Mouse (Mus musculus) stomach, embryonic 15.5 days (tissue): ENCODE results near the gene Hcn1. TPM values are rescaled to one million over a fixed set of nuclear protein-coding genes. Genes with fewer than 3 reads are reported as not detected.
A peak's percentile ranks its signal among the peaks of the same experiment; 100 is the strongest.

Experiments used
- ATAC-seq: fragments of 200-750 bp; cut with Nextera tagmentation; 2 replicates; pipeline ENCODE4 v1.8.0; 2017; ENCODE audit warnings: low read depth, moderate number of reproducible peaks, moderate TSS enrichment; ENCODE audit not compliant: insufficient read depth, low FRiP score
- H3K27ac ChIP-seq: fragments of 300-500 bp; sonication (generic); 2 replicates; pipeline ENCODE4 v1.5.1; 2015; ENCODE audit warnings: mild to moderate bottlenecking, inconsistent platforms
- H3K27me3 ChIP-seq: fragments of 300-500 bp; sonication (generic); replicated peaks from 2 replicates; pipeline ENCODE4 v1.6.1; 2015; ENCODE audit warnings: inconsistent platforms
- H3K36me3 ChIP-seq: fragments of 300-500 bp; sonication (generic); 2 replicates; pipeline ENCODE4 v1.6.1; 2015; ENCODE audit warnings: inconsistent platforms
- H3K4me1 ChIP-seq: fragments of 300-500 bp; sonication (generic); 2 replicates; pipeline ENCODE4 v1.6.1; 2015; ENCODE audit warnings: inconsistent platforms
- H3K4me2 ChIP-seq: fragments of 300-500 bp; sonication (generic); 2 replicates; pipeline ENCODE4 v1.6.1; 2015; ENCODE audit warnings: mild to moderate bottlenecking, inconsistent platforms
- H3K4me3 ChIP-seq: fragments of 300-500 bp; sonication (generic); replicated peaks from 2 replicates; pipeline ENCODE4 v1.5.1; 2015; ENCODE audit warnings: inconsistent platforms
- H3K9ac ChIP-seq: fragments of 300-500 bp; sonication (generic); 2 replicates; pipeline ENCODE4 v1.6.1; 2015; ENCODE audit warnings: inconsistent platforms
- H3K9me3 ChIP-seq: fragments of 300-500 bp; sonication (generic); 2 replicates; pipeline ENCODE4 v1.6.1; 2016; ENCODE audit warnings: inconsistent platforms
- whole genome bisulfite sequencing: fragments of 180-500 bp; shearing (Covaris S2); methylation state at CpG from one replicate; pipeline ENCODE4 v1.1.7; 2015; 5-methylcytosine and 5-hydroxymethylcytosine counted together
- polyA plus RNA-seq: library from polyadenylated mRNA; unstranded; fragments of >200 nt; fragmentation: Nextera tagmentation; extraction: Ambion mirVana; gene quantifications from 2 replicates; pipeline ENCODE4 v1.2.1, GENCODE M21; 2015

Hcn1 gene
- polyA plus RNA-seq, 1 experiment from 2014 or later, result 0.09 TPM

DNA sequence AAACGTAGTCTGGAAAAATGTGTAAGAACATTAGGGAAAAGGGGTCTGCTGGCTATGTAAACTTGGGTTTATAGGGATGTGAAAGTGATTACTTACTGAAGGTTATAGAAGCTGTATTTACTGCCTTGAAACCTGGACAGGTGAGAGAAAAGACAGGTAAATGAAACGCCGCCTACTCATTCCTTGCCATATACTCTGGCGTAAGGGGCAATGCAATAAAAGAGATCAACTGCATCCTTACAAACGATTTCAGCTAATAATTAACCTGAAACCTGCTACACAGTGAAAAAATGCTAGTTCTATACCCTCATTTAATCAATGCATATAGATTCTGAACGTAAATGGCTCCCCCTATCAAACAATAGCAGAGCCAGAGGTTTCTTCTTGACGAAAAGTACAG is 17.4 kb downstream of the Hcn1 start:
- Histone ChIP-seq H3K4me3 (no peak overlapping the region), H3K4me1 (no peaks in the 10 kb centered on the region), H3K27ac (no peak overlapping the region), H3K9me3 (no peaks in the 10 kb centered on the region), H3K9ac (no peak overlapping the region), H3K27me3 (no peaks in the 10 kb centered on the region), H3K4me2 (no peak overlapping the region), H3K36me3 (no peaks in the 10 kb centered on the region)
- WGBS, result 79% methylated on average over 7 of the region's 7 CpGs
- ATAC-seq, result no peak

DNA sequence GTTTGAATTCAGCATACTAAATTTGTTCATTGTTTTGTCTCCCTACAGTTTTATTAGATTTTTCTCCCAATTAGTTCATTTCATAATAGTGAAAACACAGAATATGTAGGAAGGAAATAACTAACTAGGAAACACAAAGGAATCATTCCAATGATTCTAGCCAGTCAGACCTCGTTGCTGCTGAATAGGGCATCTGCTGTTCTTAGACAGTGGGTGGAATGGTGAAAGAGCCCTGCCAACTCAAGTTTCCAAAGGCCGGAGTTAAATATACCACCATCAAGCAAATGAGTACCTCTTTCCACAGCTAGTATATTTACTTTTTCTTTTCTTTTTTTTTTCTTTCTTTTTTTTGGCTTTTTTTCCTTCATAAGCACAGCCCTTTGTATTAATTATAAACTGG is 55.4 kb downstream of the Hcn1 start:
- 72% methylated on average over 2 of the region's 2 CpGs for WGBS
- no peaks in the 10 kb centered on the region for H3K36me3 ChIP-seq
- H3K4me2 ChIP-seq, result no peak overlapping the region
- no peaks in the 10 kb centered on the region for H3K9me3 ChIP-seq
- H3K9ac ChIP-seq, result no peak overlapping the region
- no peak overlapping the region for H3K4me3 ChIP-seq
- no peak overlapping the region for H3K27ac ChIP-seq
- ATAC-seq, result no peak
- no peaks in the 10 kb centered on the region for H3K27me3 ChIP-seq
- no peaks in the 10 kb centered on the region for H3K4me1 ChIP-seq

DNA sequence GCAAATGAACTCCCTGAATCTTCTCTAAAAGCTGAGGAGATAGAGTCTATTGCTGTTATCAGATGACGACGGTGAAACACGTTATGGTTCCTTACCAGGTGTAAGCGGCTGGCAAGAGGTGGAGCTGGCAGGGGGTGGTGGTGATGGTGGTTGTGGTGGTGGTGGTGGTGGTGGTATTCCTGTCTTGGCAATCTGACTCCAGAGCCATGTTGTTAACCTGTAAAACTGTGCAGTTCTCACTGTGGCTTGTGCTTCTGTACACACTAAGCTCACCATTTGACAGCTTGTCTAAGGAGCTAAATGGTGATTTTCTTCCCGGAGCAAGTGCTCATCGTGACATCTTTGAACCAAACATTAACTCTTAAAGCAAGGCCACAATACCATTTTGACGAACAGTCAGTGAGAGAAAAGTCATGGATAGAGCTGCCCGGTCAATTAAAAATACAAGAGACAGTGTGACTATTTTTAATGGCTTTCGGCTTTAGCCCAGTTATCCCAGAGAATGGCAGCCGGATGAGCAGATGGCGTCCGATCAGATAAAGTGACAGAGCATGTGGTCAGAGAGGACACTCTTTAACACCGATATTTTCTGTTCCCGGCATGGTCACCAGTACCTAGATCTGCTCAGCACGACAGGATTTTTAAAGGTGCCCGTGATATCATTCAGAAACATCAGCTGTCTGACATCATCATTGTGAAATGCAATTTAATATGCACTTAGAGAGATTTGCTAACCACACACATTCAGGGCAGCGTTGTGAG is 56.5 kb downstream of the Hcn1 start:
- WGBS, result 82% methylated on average over 17 of the region's 17 CpGs
- Histone ChIP-seq H3K4me2 (no peak overlapping the region), H3K27me3 (no peaks in the 10 kb centered on the region), H3K9ac (no peak overlapping the region), H3K4me3 (no peak overlapping the region), H3K4me1 (no peaks in the 10 kb centered on the region), H3K9me3 (no peaks in the 10 kb centered on the region), H3K36me3 (no peaks in the 10 kb centered on the region), H3K27ac (no peak overlapping the region)
- no peak for ATAC-seq

DNA sequence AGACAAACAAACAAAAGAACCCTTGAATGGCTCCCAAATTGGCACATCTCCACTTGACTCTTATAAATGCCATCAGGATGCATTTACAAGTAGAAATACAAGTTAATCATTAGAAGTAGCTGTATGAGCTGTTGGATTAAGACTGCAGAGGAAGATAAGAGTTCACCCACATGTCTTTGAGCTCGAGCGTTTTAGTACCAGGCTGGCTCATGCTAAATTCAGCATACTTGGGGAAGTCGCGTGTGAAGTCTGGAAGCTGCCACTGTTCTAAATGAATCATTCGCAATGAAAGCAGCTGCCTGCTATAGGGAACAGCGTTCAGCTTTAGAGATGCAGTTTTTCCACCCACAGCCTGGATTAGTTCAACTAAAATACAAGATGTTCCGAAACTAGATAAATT is 57.4 kb downstream of the Hcn1 start:
- Histone ChIP-seq H3K4me1 (no peaks in the 10 kb centered on the region), H3K4me3 (no peak overlapping the region), H3K9me3 (no peaks in the 10 kb centered on the region), H3K27me3 (no peaks in the 10 kb centered on the region), H3K27ac (no peak overlapping the region), H3K4me2 (no peak overlapping the region), H3K36me3 (no peaks in the 10 kb centered on the region), H3K9ac (no peak overlapping the region)
- 59% methylated on average over 7 of the region's 7 CpGs for WGBS
- ATAC-seq, result no peak

DNA sequence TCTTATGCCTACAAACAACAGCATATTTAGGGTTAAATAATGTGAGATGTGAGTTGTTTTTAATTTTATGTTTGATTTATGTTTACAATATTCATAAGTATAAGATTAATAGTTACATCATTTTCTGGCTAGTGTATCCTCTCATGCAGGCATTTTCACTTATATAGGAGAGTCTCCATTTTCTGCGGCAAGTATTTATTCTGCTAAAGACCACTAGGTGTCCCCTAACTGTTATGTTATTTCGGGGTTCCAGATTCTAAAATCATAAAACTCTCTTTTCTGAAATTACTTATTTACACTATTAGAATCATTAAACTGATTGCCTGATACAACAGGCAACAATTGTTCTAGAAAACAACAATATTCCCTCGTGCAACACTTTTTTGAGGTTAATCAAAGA is 60.5 kb downstream of the Hcn1 start:
- no peaks in the 10 kb centered on the region for H3K36me3 ChIP-seq
- no peaks in the 10 kb centered on the region for H3K27me3 ChIP-seq
- H3K4me3 ChIP-seq, result no peak overlapping the region
- no peak for ATAC-seq
- H3K4me2 ChIP-seq, result no peak overlapping the region
- WGBS, result 65% methylated on average over 3 of the region's 3 CpGs
- no peaks in the 10 kb centered on the region for H3K4me1 ChIP-seq
- H3K9me3 ChIP-seq, result no peaks in the 10 kb centered on the region
- H3K27ac ChIP-seq, result no peak overlapping the region
- H3K9ac ChIP-seq, result no peak overlapping the region

DNA sequence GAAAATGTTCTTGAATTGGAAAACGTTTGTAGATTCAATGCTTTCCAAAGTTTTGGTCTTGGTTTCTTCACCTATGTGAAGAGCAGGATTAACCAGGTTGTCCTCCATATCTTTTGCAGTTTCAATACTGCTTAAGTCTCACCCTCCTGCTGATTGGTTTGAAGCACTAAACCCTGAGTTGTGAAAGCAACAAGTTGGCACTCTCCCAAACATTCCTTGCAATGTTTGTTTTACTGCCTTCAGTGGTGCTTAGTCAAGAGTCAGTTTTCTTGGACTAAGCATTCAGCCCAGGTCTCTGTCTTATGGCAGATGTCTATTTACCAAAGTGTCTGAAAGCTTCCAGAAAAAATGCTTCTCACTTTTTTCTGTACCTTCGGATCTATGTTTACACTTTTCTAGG is 67.2 kb downstream of the Hcn1 start:
- Histone ChIP-seq H3K9me3 (no peaks in the 10 kb centered on the region), H3K27me3 (no peaks in the 10 kb centered on the region), H3K36me3 (no peaks in the 10 kb centered on the region), H3K27ac (no peak overlapping the region), H3K4me1 (no peaks in the 10 kb centered on the region), H3K4me2 (no peak overlapping the region), H3K9ac (no peak overlapping the region), H3K4me3 (no peak overlapping the region)
- WGBS, result 22% methylated on average over 2 of the region's 2 CpGs
- peak; percentile 56 for ATAC-seq

DNA sequence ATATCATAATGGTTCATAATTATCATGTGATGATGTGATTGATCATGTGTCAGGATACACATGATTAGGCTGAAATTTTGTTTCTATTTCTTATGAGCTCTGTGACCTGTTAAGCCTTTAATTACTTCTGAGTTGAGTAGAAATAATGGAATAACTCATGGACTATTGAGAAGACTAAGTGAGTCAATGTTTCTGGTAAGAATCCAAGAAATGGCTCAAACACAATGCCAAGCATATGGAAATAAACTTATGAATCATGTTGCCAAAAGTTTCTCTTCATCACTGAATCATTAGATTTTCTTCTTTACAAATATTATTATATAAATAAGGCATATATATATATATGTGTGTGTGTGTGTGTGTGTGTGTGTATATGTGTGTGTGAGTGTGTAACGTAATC is 69.7 kb downstream of the Hcn1 start:
- no peaks in the 10 kb centered on the region for H3K4me1 ChIP-seq
- H3K4me2 ChIP-seq, result no peak overlapping the region
- H3K27me3 ChIP-seq, result no peaks in the 10 kb centered on the region
- 89% methylated on average over 1 of the region's 1 CpGs for WGBS
- H3K4me3 ChIP-seq, result no peak overlapping the region
- no peak overlapping the region for H3K9ac ChIP-seq
- no peaks in the 10 kb centered on the region for H3K36me3 ChIP-seq
- H3K9me3 ChIP-seq, result no peaks in the 10 kb centered on the region
- ATAC-seq, result no peak
- no peak overlapping the region for H3K27ac ChIP-seq

DNA sequence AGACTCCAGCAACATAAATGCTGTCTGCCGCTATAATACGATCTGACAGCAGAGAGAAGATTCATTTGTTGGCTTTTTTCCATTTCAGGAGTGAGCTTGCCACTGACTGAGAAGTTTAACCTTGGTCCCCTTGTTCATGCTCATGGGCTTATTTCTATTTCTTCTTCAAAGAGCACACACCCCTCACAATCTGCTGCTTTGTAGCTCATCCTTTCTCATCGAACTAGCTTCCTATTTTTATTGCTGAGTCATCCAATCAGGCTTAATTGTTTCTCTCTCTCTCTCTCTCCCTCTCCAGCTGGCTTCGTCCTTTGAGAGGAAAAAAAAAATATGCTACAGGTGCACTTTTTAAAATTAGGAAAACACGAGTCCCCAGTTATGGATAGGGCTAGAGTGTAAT is 74.3 kb downstream of the Hcn1 start:
- WGBS, result 70% methylated on average over 5 of the region's 5 CpGs
- H3K4me1 ChIP-seq, result no peaks in the 10 kb centered on the region
- ATAC-seq, result no peak

DNA sequence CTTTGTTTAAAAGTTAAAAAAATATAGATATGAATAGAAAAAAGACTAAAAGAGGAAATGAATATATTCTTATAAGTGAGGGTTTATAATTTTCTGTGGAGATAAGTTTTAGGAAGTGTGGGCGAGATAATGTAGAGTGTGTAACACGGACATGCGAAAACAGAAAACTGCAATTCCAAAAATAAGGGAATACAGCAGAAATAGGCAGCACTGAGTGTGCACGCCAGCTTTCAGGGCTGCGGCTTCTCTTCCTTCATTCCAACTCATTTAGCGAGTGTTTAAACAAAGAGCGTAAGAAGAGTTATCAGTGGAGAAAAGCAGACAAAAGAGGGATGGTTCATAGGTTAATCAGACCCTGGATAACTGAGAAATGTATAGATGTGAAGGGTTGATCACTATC is 85.5 kb downstream of the Hcn1 start:
- H3K4me1 ChIP-seq, result no peaks in the 10 kb centered on the region
- no peak overlapping the region for H3K4me3 ChIP-seq
- H3K27ac ChIP-seq, result no peak overlapping the region
- H3K27me3 ChIP-seq, result no peaks in the 10 kb centered on the region
- H3K36me3 ChIP-seq, result no peaks in the 10 kb centered on the region
- no peak overlapping the region for H3K4me2 ChIP-seq
- no peak overlapping the region for H3K9ac ChIP-seq
- 86% methylated on average over 7 of the region's 7 CpGs for WGBS
- no peak for ATAC-seq
- no peaks in the 10 kb centered on the region for H3K9me3 ChIP-seq

More for the DNA sequence above, 74.3 kb downstream of the Hcn1 start:
- H3K9me3 ChIP-seq, result no peaks in the 10 kb centered on the region
- no peak overlapping the region for H3K4me2 ChIP-seq
- no peak overlapping the region for H3K4me3 ChIP-seq
- no peaks in the 10 kb centered on the region for H3K36me3 ChIP-seq
- no peak overlapping the region for H3K9ac ChIP-seq
- no peak overlapping the region for H3K27ac ChIP-seq
- no peaks in the 10 kb centered on the region for H3K27me3 ChIP-seq

DNA sequence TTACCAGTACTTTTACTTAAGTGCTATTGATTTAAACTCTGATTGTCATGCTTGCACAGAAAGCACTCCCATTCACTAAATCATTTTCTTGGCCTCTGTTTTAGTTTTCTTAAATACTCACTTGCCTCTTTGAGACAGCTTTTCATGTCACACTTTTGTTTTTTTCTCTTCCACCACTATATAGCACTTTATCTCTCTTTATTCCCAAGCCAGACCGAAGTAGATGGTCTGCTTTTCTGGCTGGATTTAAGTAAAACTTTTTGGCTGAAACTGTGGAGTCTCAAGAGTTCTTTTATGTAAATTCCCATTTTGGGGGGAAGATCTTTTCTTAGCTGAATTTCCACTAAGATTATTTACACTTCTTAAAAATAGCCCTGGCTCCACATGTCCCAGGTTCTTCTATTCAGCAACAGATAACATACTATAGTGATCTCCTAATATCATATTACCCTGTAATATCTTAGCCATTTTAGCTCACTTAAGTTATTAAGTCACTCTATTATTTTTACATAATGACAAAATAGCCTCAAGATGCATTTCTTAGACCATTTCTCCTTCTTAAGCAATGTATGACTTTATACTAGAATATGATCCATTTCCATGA is 92.7 kb downstream of the Hcn1 start:
- H3K9ac ChIP-seq, result no peak overlapping the region
- H3K4me3 ChIP-seq, result no peak overlapping the region
- no peaks in the 10 kb centered on the region for H3K4me1 ChIP-seq
- H3K36me3 ChIP-seq, result no peaks in the 10 kb centered on the region
- ATAC-seq, result no peak
- no peak overlapping the region for H3K4me2 ChIP-seq
- WGBS, result 69% methylated on average over 1 of the region's 1 CpGs
- H3K27ac ChIP-seq, result no peak overlapping the region
- H3K9me3 ChIP-seq, result no peaks in the 10 kb centered on the region
- no peaks in the 10 kb centered on the region for H3K27me3 ChIP-seq

DNA sequence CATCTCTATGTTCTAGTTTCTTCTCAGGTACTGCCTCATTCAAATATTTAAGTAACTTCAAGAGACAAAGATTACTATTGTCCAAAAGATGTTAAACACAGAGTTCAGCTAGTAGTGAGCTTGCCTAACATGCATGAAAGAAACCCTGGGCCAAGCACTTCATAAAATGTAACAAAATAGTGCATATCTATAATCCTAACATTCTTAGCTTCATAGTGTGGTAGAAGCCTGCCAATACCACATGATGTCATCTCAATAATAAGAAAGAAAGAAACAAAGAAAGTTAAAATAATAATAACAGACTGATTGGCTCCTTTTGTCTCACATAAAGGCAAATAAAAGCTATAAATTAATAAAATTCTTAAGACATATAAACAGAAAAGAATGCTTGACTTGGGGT is 103.5 kb downstream of the Hcn1 start:
- Histone ChIP-seq H3K4me2 (no peak overlapping the region), H3K4me1 (no peaks in the 10 kb centered on the region), H3K9me3 (no peaks in the 10 kb centered on the region), H3K27ac (no peak overlapping the region), H3K9ac (no peak overlapping the region), H3K36me3 (no peaks in the 10 kb centered on the region), H3K27me3 (no peaks in the 10 kb centered on the region), H3K4me3 (no peak overlapping the region)
- no peak for ATAC-seq

DNA sequence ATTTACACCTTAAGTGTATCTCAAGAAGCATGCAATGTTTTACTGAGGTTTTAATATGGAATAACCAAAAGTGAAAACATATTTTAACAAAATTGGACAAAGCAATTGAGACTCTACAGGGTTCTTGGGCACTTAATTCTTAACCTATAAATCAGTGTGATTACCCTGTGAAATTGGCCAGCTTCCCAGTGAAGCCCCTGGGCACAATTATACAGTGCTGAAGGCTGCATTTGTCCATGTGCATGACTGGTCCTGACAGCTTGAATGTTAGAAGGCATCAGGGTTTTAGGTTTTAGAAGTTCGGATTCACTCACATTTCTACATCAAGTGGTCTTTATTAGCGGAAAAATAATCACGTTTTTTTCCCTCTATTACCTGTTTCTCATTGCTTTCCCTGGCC is 103.9 kb downstream of the Hcn1 start:
- 79% methylated on average over 3 of the region's 3 CpGs for WGBS
- no peak for ATAC-seq
- H3K36me3 ChIP-seq, result no peaks in the 10 kb centered on the region

DNA sequence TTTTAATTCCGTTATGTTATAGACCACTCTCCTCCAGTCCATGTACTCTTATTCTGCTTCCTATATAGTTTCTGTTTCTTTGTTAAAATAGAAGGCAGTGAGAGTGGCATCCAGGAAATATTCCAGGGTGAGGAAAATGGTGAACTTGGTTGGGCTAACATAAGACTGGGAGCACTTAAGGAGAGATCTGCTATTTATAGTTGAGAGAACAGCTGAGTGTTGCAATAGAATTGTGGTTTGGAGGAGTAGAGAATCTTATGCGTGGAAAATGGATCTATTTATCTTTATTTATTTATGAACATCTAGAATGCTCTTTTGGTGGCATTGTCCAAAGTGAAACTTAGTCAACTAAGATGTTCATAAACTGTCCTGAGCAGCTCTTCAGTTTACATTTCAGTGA is 104.4 kb downstream of the Hcn1 start:
- H3K9me3 ChIP-seq, result no peaks in the 10 kb centered on the region
- H3K4me2 ChIP-seq, result no peak overlapping the region
- no peak overlapping the region for H3K27ac ChIP-seq
- no peak for ATAC-seq
- H3K36me3 ChIP-seq, result no peaks in the 10 kb centered on the region
- no peaks in the 10 kb centered on the region for H3K27me3 ChIP-seq
- WGBS, result 66% methylated on average over 2 of the region's 2 CpGs
- no peak overlapping the region for H3K9ac ChIP-seq
- H3K4me1 ChIP-seq, result no peaks in the 10 kb centered on the region
- no peak overlapping the region for H3K4me3 ChIP-seq

More for the DNA sequence above, 103.9 kb downstream of the Hcn1 start:
- H3K4me3 ChIP-seq, result no peak overlapping the region
- no peak overlapping the region for H3K4me2 ChIP-seq
- no peaks in the 10 kb centered on the region for H3K27me3 ChIP-seq
- H3K9ac ChIP-seq, result no peak overlapping the region
- H3K4me1 ChIP-seq, result no peaks in the 10 kb centered on the region
- no peak overlapping the region for H3K27ac ChIP-seq
- no peaks in the 10 kb centered on the region for H3K9me3 ChIP-seq
